Mouse (Mus musculus): ENCODE measurements around the gene Gm10100.
"Not testable (repeated sequence)": the region's sequence is repeated elsewhere in the genome, so short reads cannot be mapped to it uniquely, and the experiment has no call there.

Gm10100 gene

DNA sequence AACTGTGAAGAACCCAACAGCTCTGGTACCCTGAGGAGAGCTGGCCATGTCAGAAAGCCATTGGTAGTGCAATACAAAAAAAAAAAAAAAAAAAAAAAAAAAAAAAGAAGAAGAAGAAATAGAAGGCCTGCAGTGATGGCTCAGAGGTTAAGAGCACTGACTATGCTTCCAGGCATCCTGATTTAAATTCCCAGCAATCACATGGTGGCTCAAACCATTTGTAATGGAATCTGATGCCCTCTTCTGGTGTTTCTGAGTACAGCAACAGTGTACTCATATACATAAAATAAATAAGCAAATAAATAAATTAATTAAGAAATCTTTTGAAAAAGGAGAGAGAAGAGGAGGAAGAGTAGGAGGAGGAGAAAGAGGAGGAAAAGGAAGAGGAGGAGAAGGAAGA is 27.2 kb downstream of the Gm10100 start:
- no peak for DNase-seq

DNA sequence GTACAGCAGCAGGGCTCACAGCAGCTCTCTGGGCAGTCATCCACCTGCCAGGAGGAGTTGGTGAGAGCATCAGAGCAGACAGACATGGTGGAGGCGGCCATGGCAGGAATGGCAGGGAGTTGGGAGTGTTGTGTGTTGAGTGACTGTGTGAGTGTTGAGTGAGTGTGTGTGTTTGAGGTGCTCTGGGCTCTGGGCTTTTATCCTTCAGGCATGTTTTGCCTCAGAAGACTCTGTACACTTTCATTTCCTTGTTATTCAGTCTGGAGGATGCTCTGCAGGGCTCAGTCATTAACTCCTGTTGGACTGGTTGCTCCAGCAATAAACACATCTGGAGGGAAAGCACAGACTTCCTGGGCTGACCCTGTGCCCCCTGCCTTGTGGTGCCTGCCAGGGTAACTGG is 33.3 kb downstream of the Gm10100 start, which contains the start of gene Gm3233:
TSS of gene Gm3233 (minus strand) at position 101 of the 400 bp plus-strand sequence.
- DNase-seq: not testable (repeated sequence)

DNA sequence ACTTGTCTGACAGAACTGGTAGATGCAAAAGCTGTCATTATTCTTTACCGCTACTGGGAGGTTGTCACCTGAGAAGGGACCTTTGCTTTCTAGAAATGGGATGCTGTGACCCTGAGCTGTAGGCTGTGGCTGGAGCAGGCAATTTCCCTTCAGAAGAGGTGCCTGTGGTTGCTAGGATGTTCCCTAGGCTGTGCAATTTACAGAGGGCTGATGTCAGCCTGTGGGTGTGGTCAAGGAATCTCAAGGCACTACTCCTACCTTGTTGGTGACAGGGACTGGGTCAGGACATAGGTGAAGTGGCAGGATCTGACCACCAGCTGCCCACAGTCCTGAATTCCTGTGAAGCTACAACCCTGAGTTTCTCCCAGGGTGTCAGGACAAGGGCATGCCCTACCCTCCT is 43.4 kb downstream of the Gm10100 start:
- DNase-seq: no peak

DNA sequence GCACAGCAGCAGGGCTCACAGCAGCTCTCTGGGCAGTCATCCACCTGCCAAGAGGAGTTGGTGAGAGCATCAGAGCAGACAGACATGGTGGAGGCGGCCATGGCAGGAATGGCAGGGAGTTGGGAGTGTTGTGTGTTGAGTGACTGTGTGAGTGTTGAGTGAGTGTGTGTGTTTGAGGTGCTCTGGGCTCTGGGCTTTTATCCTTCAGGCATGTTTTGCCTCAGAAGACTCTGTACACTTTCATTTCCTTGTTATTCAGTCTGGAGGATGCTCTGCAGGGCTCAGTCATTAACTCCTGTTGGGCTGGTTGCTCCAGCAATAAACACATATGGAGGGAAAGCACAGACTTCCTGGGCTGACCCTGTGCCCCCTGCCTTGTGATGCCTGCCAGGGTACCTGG is 44.9 kb downstream of the Gm10100 start, which contains the start of gene Gm3238:
TSS of gene Gm3238 (minus strand) at position 101 of the 400 bp plus-strand sequence.
- DNase-seq: not testable (repeated sequence)

DNA sequence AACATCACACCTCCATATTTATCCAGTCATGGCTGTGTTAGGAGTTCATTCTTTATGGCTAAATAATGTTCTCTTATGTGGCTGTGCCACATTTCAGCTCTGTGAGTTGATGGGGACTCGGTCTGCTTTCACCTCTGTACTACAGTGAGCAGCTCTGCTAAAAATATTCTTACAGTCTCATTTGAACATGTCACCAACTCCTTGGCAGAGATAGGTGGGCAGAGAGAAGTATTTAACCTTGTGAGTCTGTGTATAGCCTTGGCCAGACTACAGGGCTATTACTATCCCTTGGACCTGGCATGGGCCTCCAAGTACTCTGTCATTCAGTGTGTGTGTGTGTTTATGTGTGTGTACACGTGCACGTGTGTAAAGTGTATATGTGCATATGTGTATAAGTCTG is 45.9 kb downstream of the Gm10100 start:
- DNase-seq: not testable (repeated sequence)

Measured in cerebellum, postnatal 25 days (tissue).